In genomic region chr7:109169505-109170440, GRCm38 (mm10) we compare ENCODE assay signal across 9 mouse cellular contexts. TPM values are rescaled to one million over a fixed set of nuclear protein-coding genes. Genes with fewer than 3 reads are reported as not detected.
A peak's percentile ranks its signal among the peaks of the same experiment; 100 is the strongest.
DNase-seq lines count a peak whose midpoint lies in the region; ATAC-seq and TF ChIP-seq lines count a peak whose summit lies in the region.
"Had no signal": no experiment of that assay in that cellular context is flagged by ENCODE, and none has a peak within 500 bp of the region (broad histone marks: within the 10 kb centered on the region; RNA-seq: fewer than 3 reads in every experiment).

No protein-coding gene starts in this region.

- no peaks in the 10 kb centered on the region for H3K9me3 ChIP-seq in forebrain, postnatal 0 days (ENCODE audit: low read length)
- H3K9me3 ChIP-seq in kidney, embryonic 16.5 days (ENCODE audit: low read length), result no peaks in the 10 kb centered on the region
- H3K9me3 ChIP-seq in midbrain, embryonic 13.5 days, result no peaks in the 10 kb centered on the region

- H3K4me2 ChIP-seq in forebrain, postnatal 0 days (ENCODE audit: low read depth), result peak overlapping the region; percentile 97
- H3K4me2 ChIP-seq in kidney, embryonic 16.5 days (replicated peaks; ENCODE audit: low read depth, low read length), result peak overlapping the region; percentile 98
- H3K4me2 ChIP-seq in midbrain, embryonic 13.5 days (replicated peaks), result peak overlapping the region; percentile 98

- WGBS in forebrain, postnatal 0 days, result 3% methylated on average over 68 of the region's 72 CpGs
- WGBS in kidney, embryonic 16.5 days, result under 1% methylated on average over 68 of the region's 72 CpGs
- WGBS in midbrain, embryonic 13.5 days, result 2% methylated on average over 61 of the region's 72 CpGs

- no peaks in the 10 kb centered on the region for H3K36me3 ChIP-seq in forebrain, postnatal 0 days (ENCODE audit: insufficient read depth)
- H3K36me3 ChIP-seq in kidney, embryonic 16.5 days (ENCODE audit: insufficient read depth, low read length), result no peaks in the 10 kb centered on the region
- H3K36me3 ChIP-seq in midbrain, embryonic 13.5 days, result no peaks in the 10 kb centered on the region

- peak; percentile 23 to 47 for DNase-seq in right cerebral cortex, adult 2 months (ENCODE audit: low spot score in 2 of 2)
- DNase-seq in right cerebral cortex, postnatal 36 days (ENCODE audit: low spot score in 2 of 2), result no peak
- DNase-seq in cerebellum, adult 9-11 months, result peak; percentile 82
- peak; percentile 34 for DNase-seq in forebrain, postnatal 0 days
- no peak for DNase-seq in spleen, adult 18-20 months

- TF ChIP-seq CTCF in forebrain, postnatal 0 days (IDR thresholded peaks at IDR 0.05; ENCODE audit: low read depth), result peak; percentile 26; the same call in 1 of the 2 replicates

- H3K4me3 ChIP-seq in forebrain, postnatal 0 days (ENCODE audit: low read depth, low read length), result peak overlapping the region; percentile 62
- H3K4me3 ChIP-seq in kidney, embryonic 16.5 days (ENCODE audit: low read length), result peak overlapping the region; percentile 54
- peak overlapping the region; percentile 77 for H3K4me3 ChIP-seq in midbrain, embryonic 13.5 days (replicated peaks)
- H3K4me3 ChIP-seq: myocyte had no signal

- ATAC-seq in forebrain, postnatal 0 days, result peak; percentile 21
- ATAC-seq in kidney, embryonic 16.5 days (ENCODE audit: low FRiP score, low TSS enrichment), result peak; percentile 55; the same call in 1 of the 2 replicates
- ATAC-seq in midbrain, embryonic 13.5 days, result peak; percentile 25
- ATAC-seq in erythroblast, adult 5-6 weeks (replicated peaks; ENCODE audit: low FRiP score, poor library complexity, severe bottlenecking), result no peak

- H3K9ac ChIP-seq in forebrain, postnatal 0 days, result peak overlapping the region; percentile 73
- H3K9ac ChIP-seq in kidney, embryonic 16.5 days (replicated peaks; ENCODE audit: low read length), result peak overlapping the region; percentile 52
- peak overlapping the region; percentile 95 for H3K9ac ChIP-seq in midbrain, embryonic 13.5 days (replicated peaks)

- peaks cover 3% of the 10 kb centered on the region for H3K4me1 ChIP-seq in forebrain, postnatal 0 days (ENCODE audit: insufficient read depth)
- peaks cover 11% of the 10 kb centered on the region for H3K4me1 ChIP-seq in kidney, embryonic 16.5 days (ENCODE audit: insufficient read depth, low read length)
- peaks cover 87% of the 10 kb centered on the region for H3K4me1 ChIP-seq in midbrain, embryonic 13.5 days (replicated peaks)

- H3K27me3 ChIP-seq in forebrain, postnatal 0 days (ENCODE audit: insufficient read depth, low read length), result no peaks in the 10 kb centered on the region
- peaks cover 54% of the 10 kb centered on the region for H3K27me3 ChIP-seq in kidney, embryonic 16.5 days (ENCODE audit: insufficient read depth, low read length)
- peaks cover 15% of the 10 kb centered on the region; the same call in 1 of the 2 replicates for H3K27me3 ChIP-seq in midbrain, embryonic 13.5 days

- H3K27ac ChIP-seq in forebrain, postnatal 0 days (ENCODE audit: low read depth, low read length), result peak overlapping the region; percentile 80
- H3K27ac ChIP-seq in kidney, embryonic 16.5 days (ENCODE audit: low read length), result no peak overlapping the region
- peak overlapping the region; percentile 95 for H3K27ac ChIP-seq in midbrain, embryonic 13.5 days

RNA-seq across cellular contexts. Expression of gene Lmo1, which starts 5.2 kb away (rescaled TPM):
- 59.4 and 75.5 TPM in 2 replicates for total RNA-seq in forebrain, postnatal 0 days (2014; rRNA removed)
- polyA plus RNA-seq in forebrain, postnatal 0 days (2015; fragmentation: Nextera tagmentation; extraction: Ambion mirVana), result 84.0 and 86.5 TPM in 2 replicates
- polyA plus RNA-seq in kidney, embryonic 16.5 days (2015; fragmentation: Nextera tagmentation; extraction: Ambion mirVana), result 7.6 and 7.7 TPM in 2 replicates
- 95.3 and 121 TPM in 2 replicates for polyA plus RNA-seq in midbrain, embryonic 13.5 days (2015; fragmentation: Nextera tagmentation; extraction: Ambion mirVana)
- total RNA-seq in erythroblast, adult 5-6 weeks (2015; ENCODE audit: low replicate concordance), result 7.1 and 10.2 TPM in 2 replicates
- total RNA-seq in erythroblast, adult 5-6 weeks (2017; ENCODE audit: low replicate concordance), result 1.3 TPM in 1 of 2 replicates, not detected in the other

Comparison
In these comparisons a context has a peak if more than half of its experiments do, and no peak if none do; other contexts are left out.
1. DNase-seq: peak in right cerebral cortex, adult 2 months (2 of 2), cerebellum, adult 9-11 months (single experiment) and forebrain, postnatal 0 days (single experiment); none in right cerebral cortex, postnatal 36 days (0 of 2) and spleen, adult 18-20 months (0 of 2).
2. Peak in every context shown above with its lines, with median percentiles within 50 percentile points of each other: H3K4me2 ChIP-seq, H3K4me3 ChIP-seq and H3K9ac ChIP-seq.